Mouse (Mus musculus): ENCODE data around the gene Grk3.
A peak's percentile ranks its signal among the peaks of the same experiment; 100 is the strongest.

Grk3 gene

DNA sequence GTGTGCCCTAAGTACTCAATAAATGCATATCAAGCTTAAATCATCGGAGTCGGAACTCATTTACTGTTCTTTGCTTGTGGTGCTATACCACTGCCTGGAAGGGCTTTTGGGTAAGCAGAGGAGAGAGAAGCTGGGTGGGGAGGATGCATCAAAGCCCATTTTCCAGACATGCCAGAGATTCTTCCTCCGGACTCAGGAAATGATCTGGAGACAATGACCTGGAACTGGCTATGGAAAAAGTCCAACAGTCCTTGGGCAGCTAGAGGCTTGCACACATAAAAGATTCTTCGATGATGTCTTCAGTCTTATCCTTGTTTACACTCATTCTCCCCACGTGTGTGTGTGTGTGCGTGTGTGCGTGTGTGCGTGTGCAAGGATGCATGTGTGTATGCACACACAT, 80.2 kb downstream of the Grk3 start:
- no peak for DNase-seq (ENCODE audit: low read depth, low spot score)

GRCm38 (mm10) chr5:112932878-112933567, 82.6 kb downstream of the Grk3 start:
- no peak for DNase-seq (ENCODE audit: low read depth, low spot score)

DNA sequence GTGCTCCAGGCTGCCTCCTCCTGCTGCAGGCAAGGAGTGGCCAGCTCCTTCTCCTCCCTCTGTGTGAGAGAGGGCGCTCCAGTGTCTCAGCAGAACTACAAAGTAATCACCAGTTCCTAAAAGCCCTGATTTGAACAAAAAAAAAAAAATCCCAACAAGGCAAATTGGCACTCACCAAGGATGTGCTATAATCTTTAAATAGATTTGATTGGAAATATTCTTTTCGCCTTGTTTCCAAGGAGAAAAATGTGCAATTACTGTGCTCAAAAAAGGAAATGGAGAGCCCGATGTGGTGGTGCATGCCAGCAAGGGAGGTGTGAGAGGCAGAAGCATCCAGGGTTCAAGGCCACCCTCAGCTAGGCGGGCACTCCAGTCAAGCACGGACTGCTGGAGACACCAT, 83.7 kb downstream of the Grk3 start:
- DNase-seq (ENCODE audit: low read depth, low spot score): peak; percentile 60

- peak; percentile 52 for DNase-seq (ENCODE audit: low read depth, low spot score)
Measured at GRCm38 (mm10) chr5:112928201-112928881, 87.2 kb downstream of the Grk3 start.

- DNase-seq (ENCODE audit: low read depth, low spot score): no peak
Measured at GRCm38 (mm10) chr5:112925422-112925821, 90.2 kb downstream of the Grk3 start.

GRCm38 (mm10) chr5:112924806-112925205, 90.8 kb downstream of the Grk3 start:
- DNase-seq (ENCODE audit: low read depth, low spot score): no peak

GRCm38 (mm10) chr5:112923841-112924240, 91.8 kb downstream of the Grk3 start:
- no peak for DNase-seq (ENCODE audit: low read depth, low spot score)

- no peak for DNase-seq (ENCODE audit: low read depth, low spot score)
Measured at GRCm38 (mm10) chr5:112921914-112922313, 93.7 kb downstream of the Grk3 start.

- peak; percentile 50 for DNase-seq (ENCODE audit: low read depth, low spot score)
Measured at GRCm38 (mm10) chr5:112910381-112910780, 105.2 kb downstream of the Grk3 start.

- no peak for DNase-seq (ENCODE audit: low read depth, low spot score)
Measured at GRCm38 (mm10) chr5:112908169-112908614, 107.4 kb downstream of the Grk3 start.

- DNase-seq (ENCODE audit: low read depth, low spot score): no peak
Measured at GRCm38 (mm10) chr5:112907504-112907903, 108.1 kb downstream of the Grk3 start.

DNA sequence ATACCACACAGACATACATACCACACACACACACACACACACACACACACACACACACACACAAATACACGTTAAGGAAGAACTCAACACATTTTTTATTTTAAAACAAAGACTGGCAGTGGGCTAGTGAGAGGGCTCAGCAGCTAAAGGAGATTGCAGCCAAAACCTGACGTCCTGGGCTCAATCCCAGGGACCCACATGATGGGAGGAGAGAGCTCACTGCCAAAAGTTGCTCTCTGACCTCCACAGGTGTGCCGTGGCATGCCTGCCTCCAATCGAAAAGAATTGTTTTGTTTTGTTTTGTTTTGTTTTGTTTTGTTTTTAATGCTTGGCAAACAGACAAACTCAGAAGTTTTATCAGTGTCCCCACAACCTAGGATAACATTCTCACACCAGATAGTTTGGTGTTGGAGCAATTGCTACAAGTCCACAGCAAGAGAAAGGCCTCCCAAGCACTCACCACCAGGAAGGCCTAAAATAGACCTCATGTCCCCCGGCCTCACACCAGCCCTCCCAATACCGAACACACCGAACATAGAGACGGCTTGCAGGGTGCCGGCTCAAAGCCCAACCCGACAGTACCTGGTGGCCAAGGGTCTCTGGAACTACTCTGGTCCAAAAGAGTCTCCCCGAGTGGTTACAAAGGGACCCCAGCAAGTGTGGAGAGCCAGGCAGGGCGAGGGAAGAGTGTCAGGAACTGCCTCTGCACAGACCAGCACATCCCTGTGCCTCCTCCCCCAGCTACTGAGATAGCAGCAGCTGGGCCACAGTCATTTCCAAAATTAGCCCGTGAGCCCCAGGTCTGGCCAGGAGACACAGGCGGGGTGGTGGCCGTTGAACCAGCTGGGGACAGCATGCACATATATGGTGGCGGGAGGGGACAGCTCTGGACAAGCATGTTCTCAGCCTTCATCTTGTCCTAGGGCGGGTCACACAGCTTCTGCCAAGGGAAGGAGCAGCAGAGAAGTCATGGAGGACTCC, 119.6 kb downstream of the Grk3 start, which contains the start of gene Myo18b:
Gene Myo18b (minus strand): TSS at position 689 of the 981 bp plus-strand sequence.
- no peak for DNase-seq (ENCODE audit: low read depth, low spot score)

DNA sequence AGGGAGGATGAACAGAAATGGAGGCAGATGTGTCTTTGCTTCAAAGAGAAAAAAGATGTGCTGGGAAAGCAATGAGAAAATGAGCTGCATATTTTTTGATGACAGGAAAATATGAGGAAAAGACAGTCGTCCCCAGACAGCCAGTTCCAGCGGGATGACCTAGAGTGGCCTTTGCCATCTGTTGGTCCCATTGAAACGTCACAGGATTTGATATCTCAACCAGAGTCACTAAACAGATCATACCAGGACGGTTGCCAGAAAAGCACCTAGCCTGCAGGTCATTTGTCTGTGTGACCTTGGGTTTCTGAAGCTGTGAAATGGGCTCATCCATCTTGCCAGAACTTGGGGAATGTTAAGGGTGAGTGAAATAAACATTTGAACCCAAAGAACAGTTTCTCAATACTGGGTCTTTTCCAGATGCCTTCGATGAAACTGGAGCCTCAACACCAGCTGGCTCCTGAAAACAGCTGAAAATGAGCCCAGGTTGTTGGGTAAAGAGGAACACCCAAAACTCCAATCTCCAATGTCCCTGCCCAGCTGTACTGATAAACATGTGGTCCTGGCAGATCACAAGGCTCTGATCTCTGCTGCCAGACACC, 122.0 kb downstream of the Grk3 start:
- DNase-seq (ENCODE audit: low read depth, low spot score): no peak

DNA sequence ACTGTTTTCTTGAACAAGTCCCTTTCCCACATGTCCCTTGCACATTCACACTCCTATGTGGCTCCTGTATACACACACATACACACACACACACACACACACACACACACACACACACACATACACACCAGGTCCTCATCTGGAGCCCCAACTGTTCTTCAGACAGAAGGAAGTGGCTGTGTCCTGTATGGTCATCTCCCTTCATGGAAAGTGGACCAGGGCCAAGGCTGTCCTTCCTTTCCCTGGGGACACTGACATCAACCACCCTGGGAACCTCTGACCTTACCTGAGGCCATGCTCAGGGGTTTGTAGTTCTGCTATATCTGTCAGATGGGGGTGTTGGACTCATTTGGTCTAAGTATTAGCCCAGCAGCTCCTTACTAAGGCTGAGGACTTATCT, 123.2 kb downstream of the Grk3 start:
- DNase-seq (ENCODE audit: low read depth, low spot score): no peak

- DNase-seq (ENCODE audit: low read depth, low spot score): no peak
Measured at GRCm38 (mm10) chr5:112888651-112889050, 126.9 kb downstream of the Grk3 start.

GRCm38 (mm10) chr5:112886687-112887491, 128.7 kb downstream of the Grk3 start:
- peak; percentile 24 for DNase-seq (ENCODE audit: low read depth, low spot score)

- DNase-seq (ENCODE audit: low read depth, low spot score): no peak
Measured at GRCm38 (mm10) chr5:112877391-112878115, 138.0 kb downstream of the Grk3 start.

DNA sequence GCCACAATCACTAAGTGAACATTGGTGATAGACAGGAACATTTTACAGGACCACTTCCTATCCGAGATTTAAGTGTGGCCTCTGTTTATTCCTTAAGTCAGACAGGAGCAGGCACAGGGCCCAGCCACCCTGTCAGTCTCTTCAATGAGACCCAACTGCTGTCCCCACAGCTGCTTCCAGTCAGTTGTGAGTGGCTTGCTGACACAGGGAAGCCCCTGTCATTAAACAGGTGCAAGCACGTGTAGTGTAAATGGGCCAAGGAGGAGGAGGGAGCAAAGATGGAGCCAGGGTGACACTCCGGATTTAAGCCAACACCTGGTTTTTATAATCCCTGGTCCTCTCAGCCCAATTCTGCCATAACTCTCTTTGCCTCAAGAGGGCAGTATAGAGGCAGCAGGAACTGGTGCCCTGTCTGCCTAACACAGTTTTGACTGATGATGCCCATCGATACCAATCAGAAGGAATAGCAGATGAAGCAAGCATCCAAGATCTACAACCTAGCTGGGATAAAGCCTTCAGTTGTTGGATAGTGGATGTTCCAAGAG, 138.7 kb downstream of the Grk3 start:
- DNase-seq (ENCODE audit: low read depth, low spot score): peak; percentile 21

GRCm38 (mm10) chr5:112872999-112873398, 142.6 kb downstream of the Grk3 start:
- DNase-seq (ENCODE audit: low read depth, low spot score): no peak

- DNase-seq (ENCODE audit: low read depth, low spot score): no peak
Measured at GRCm38 (mm10) chr5:112870729-112871128, 144.9 kb downstream of the Grk3 start.

All from telencephalon, adult 2 months (tissue).